Mouse (Mus musculus) mature B cell (primary cell): Measurements from ENCODE around the gene Nifk.

Experiments
- in situ Hi-C: fragments of 300-500 bp; cut with MboI; formaldehyde crosslinking; loops from 2 replicates; pipeline ENCODE4 v1.14.3; 2019

The Nifk gene

DNA sequence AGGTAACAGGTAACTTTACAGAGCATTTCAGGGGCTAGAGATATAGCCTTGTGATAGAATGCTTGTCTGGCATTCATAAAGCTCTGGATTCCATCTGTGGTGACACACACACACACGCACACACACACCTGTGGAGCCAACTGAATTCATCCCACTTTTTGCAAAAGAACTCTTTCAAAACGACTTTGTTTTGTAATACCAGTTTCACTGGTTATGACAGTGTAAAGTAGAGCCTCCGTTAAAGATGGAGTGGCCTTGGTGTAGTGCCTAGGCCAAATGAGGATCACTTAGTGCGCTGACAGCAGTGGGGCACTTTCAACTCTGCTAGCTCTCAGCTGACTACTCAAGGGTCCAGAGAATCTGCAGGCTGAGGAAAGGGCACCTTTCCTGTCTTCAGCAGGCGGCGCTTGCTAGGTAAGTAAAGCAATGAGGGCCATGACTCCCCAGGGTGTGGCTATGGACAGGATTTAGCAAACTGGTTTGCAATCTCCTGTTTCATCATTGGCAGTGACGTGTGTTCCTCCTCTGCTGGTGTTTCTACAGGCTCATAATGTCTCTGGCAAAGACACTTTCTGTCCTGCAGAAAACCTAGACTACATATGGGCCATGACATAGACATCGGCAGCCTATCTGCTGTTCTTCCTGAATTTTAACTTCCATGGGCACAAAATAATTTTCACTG is 58.6 kb downstream of the Nifk start:
- in situ Hi-C loops: no loop called here
